Mouse (Mus musculus) urinary bladder, adult 18-20 months (tissue): Measurements from ENCODE around the gene Mpg.
"Not testable (repeated sequence)": the region's sequence is repeated elsewhere in the genome, so short reads cannot be mapped to it uniquely, and the experiment has no call there.

Experiments used
- DNase-seq, 2 experiments: peaks; one replicate each; pipeline ENCODE4 v3.0.0; 2022; ENCODE audit warnings: low spot score in 2 of 2, mixed read lengths in 2 of 2

The Mpg gene

DNA sequence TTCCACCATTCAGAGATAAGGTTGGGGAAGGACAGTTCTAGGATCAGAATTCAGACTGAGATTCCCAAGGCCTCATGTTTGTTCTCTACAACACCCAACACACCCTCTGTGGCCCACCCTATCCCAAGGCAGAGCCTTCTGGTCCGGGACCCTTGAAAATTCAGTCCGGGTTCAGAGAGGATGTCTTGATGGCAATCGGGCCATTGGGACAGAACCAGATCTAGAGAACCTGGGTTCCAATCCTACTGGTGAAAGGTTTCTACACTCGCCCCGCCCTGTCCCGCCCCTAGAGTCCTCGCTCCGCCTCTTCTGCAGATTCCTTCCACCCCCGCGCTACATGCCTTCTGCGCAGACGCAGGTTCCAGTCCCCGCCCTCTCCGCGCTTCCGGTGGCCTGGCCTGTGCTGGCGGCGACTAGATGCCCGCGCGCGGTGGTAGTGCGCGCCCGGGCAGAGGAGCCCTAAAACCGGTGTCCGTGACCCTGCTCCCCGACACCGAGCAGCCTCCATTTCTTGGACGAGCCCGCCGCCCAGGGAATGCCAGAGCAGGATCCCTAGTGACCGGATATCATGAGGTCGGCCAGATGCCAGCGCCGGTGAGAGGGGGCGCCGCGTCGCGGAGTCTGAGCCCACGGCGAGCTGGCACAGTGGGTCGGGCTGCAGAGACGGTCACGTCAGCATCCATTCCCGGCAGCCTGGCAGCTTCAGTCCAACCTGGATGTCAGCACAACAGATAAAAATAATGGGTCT lies at the start of gene Mpg:
Gene Mpg (plus strand): TSS at position 382 of the 748 bp plus-strand sequence.
- peak; percentile 72 to 81 for DNase-seq

DNA sequence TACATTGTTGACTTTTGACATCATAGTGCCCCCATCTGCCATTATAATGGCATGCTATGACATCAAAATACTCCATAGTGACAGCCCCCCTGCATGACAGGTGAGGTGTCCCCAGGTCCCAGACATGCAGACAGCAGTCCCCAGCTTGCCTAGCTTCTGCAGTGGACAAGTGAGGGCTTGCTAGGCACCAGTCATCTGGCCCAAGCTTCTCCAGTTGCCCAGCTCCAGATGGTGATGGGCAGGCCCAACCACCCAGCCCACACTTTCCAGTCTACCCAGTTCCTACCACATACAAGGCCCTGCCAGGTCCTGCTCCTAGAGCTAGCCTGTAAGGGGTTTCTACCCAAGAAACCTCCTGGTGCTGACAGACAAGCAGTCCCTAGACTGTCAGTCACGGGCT lies 47.8 kb upstream of the Mpg start:
- DNase-seq = no peak

DNA sequence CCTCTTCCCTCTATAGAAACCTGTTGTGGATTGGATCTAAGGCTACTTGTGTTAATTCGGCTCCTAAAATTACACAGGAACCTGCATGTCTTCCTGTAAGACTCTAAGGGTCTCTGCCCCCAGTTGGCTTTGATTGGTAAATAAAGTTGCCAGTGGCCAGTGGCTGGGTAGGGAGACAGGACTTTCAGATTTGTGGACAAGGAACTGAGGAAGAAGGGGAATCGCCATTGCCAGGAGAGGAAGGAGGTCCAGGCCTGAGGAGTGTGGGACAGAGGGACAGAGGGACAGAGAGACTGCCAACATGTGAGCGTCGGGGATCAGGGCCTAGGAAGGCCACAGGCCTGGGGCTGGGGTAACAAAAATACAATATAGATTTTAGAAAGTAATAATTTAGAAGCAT lies 45.1 kb upstream of the Mpg start:
- DNase-seq = no peak

DNA sequence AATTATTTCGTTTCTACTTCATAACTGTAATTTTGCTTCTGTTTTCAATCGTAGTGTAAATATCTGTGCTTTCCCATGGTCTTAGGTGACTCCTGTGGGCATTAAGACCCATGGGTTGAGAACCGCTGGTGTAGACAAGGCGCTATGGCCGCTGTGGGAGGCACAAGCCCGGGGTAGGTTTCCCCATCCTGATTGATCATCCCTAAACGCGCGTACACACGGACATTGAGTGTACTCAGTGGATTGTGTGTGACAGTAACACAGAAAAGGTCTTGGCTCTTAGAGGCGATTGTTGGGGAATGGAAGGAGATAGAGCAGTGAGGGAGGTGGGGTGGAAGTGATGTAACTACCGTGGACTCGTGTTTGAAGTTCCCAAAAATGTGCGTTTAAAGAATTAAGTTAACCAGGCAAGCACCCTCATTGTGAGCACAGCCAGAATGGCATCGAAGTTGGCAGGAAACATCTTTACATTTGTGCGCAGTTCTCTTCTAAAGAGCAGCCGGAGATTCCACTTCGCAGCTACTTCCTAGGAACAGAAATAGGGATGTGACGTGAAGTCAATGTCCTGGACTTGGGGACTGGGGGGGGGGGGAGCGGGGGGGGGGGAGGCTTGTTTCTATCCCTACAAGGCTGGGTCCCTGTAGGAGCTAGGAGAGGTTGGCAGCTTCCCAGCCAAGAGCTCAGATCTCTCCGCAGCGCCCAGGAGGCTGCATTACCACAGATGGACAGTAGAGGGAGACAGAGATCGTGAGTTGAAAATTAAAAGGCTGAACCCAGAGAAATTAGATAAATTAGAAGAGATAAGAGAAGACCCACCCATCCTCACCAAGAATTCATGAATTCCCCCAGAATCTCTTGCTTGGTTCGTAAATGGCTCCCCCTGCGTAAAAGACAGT lies 44.1 kb upstream of the Mpg start:
- DNase-seq = peak; percentile 48 to 58

DNA sequence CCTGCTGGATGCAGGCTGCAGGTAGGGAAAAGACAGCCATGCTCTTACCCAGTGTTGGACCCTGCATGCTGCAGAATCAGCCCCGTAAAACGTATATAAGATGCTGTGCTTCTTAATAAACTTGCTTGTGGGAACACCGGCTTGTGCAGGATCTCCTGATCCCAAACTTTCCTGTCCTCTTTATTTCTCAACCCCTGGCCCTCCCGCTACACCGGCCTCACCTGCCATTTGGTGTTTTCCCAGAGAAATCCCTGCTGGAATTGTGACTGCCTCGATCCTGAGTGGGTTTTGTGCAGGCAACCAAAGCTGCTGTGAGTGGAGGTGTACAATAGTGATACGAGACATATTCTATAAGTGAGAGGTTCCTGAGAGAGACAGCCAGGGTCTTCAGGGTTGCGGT lies 41.8 kb upstream of the Mpg start:
- DNase-seq = no peak

DNA sequence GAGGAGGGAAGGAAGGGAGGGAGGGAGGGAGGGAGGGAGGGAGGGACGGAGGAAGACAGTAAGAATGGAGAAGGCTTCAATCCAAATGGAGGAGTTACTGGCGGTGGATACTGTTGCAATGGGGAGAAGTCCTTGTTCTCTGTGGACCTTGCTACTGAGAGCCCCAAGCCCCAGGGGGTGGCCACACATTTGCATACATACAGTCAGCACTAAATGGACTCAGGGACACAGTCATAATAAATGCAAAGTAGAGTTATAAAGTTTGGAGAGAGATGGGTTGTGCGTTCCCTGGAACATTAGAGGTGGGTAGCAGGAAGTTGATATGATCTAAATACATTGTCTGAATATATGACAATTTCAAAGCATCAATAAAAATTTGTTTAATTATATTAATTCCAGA lies 40.3 kb upstream of the Mpg start:
- DNase-seq = no peak

DNA sequence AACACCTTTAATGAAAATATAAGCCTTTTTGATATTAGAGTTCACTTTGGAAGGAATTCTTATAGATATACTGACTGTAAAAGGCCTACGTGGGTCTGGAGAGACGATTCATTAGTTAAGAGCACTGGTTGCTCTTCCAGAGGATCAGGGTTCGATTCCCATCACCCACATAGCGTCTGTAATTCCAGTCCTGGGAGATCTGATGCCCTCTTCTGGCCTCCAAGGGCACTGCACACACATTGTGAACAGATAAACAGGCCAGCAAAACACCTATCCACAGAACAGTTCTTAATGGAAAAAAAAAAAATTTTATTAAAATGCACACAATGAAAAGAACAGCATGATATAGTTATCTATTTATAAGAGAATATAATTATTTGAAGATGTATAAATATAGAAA lies 39.0 kb upstream of the Mpg start:
- DNase-seq = no peak

DNA sequence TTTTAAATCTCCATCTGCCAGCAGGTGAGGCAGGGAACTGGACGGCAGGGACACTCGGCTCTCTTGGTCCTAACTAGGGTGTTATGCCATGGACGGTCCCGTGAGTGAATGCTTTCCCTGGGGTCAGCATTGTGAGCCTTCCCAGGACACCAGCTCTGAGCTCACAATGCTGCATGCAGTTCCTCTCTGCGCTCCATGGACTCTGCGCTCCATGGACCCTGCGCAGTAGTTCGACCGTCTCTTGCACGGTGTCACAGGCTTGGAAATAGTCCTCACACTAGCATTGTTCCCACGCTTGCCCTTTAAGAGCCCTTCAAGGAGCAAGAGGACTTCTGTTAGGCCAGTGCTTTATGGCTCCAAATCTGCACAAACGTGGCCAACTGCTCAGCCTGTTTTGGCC lies 37.4 kb upstream of the Mpg start:
- no peak for DNase-seq

DNA sequence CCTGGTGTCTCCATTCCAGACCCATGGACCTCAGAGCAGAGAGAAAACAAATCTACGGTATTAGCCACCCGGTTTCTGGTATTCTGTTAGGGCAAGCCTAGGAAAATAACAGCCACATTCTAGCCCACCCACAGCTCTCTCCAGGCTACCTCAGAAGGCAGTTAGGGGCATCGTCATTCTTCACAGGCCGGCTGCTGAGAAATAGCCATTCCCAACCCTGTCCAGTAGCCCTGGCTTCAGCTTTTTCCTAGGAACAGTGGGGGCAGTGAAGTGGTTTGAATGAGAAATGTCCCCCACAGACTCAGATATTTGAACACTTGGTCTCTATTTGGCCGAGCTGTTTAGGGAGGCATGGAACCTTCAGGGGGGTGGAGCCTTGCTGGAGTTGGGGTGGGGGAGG lies 36.9 kb upstream of the Mpg start:
- no peak for DNase-seq

DNA sequence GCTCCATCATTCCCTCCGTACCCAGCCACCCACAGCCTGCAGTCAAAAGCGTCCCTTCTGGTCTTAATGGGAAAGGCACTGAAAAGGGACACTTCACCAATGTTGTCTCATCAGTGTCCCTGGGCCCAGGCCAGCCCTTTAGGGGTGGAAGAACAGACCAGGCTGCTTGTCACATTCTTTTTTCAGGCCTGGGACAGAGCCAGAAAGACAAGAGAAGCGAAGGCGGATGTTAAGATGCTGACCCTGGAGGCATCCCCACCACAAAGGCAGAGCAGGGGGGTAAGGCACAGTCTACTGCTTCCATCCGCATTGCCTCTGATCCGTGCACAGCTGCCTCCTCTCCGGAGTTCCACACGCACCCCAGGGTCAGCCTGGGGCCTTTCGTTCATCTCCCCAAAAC lies 36.2 kb upstream of the Mpg start:
- no peak for DNase-seq

DNA sequence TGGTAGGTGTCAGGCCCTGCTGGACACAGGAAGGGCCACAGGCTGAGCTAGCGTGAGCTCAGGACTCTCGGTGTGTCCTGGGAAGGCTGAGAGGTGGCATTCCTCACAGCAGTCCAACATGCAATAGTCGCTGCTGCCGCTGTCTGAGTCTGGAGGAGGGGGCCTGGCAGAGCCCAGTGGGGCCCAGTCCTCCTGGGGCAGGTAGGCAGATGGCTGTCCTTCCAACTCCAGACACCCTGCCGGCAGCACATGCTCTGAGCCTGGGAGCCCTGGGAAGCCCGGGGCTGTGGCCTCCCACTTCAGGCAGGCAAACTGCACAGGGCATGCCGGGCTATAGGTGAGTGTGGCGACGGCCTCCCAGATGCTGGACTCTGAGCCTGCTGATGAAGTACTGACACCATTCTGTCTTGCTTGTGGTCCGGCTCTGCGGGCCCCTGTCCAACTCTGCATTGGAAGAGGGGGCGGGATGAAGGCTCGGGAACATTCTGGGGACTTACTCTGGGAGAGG lies 35.6 kb upstream of the Mpg start:
- no peak for DNase-seq

DNA sequence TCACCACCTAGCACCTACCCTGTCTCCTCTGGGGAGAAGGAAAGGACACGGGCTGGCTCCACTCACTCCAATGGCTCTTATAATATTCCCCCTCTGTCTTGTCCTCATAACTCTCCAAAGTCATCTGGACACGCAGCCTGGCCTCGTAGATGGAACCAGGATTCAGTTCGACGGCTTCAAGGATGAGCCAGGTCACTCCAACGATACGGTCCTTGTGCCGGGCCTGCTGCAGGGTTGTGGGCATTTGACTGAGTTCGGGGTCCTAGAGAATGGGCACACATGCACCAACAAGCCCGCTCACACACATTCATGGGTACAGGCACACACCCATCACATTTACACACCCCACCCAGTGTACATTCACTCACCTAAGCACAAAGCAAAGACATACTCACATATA lies 33.1 kb upstream of the Mpg start:
- DNase-seq = no peak

DNA sequence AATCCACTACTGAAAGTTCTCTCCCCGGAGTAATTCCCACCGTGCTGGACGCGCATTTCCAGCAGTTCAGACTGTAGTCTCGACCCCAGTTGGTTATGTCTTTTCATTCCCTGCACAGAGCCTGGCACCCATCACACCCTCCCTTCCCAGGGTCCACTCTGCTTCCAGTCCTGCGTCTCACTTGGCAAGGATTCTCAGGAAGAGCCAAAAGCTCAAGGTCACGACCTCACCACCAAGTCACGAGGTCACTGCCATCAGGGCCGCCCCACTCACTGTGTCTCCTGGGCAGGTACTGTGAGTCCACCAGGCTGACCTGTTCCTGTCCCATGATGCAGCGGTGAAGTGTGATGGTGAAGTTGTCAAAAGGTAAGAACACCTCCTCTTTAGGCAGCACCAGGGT lies 32.2 kb upstream of the Mpg start:
- DNase-seq = no peak

DNA sequence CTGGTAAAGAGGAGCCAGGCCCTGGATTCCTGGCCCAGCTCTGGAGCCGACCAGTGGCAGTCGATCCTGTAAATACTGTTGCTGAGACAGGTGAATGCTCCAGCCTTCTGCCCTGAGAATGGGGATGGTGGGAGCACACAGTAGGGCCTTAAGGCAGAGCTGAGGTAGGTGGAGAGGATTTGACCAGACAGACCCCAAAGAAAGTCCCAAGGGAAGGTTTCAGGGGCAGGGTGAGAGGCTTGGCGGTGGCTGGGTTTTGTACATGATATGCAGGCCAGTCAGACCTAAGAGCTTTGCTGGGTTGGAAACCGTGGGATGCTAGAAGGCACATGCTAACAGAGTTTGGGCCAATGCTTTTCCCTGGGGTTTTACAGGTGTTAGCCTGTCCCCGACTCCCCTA lies 31.7 kb upstream of the Mpg start:
- DNase-seq = no peak

DNA sequence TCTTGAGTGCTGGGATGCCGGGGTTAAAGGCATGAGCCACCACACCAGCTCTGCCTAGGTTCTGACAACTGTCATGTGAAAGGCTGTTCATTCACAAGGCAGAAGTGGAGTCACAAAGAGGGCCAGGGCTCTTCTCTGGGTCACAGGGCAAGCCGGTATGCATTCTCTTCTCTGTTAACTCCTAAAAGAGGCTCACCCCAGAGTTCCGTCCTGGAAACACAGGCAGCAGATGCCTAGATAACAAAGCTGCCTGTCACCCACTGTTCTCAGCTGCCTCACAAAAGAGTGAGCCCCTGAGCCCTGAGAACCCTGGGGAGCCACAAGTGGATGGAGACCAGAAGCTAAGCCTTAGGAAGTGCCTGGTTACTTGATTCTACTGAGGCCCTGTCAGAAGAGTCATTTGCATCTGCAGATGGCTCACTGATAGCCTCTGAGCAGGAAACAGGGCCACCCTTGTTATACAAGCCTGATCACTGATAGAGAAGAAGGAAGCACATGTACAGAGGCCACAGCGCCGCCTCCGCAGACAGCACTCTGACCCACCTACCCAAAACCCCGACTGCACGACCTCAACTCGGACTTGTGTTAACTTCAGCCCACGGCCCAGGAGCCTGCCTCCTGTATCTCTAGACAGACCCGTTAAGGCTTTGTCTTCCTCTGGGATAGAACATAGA lies 30.3 kb upstream of the Mpg start:
- no peak for DNase-seq

DNA sequence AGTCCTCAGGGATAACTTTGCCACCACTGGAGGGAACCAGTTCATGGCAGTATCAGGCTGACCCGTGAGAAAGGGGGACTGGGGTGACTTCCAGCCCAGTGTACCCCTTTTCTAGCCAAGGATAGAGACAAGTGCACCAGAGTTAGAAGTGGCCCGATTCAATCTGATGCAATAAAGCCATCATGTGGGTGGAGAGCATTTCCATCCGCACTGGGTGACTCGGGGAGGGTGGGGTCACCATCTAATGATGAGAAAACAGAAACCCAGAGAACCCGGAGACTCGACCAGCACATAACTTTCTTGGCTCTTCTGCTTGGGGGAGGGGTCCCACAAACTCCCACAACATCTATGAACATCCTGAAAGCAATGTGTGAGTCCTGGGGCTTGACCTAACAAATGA lies 29.6 kb upstream of the Mpg start:
- no peak for DNase-seq

DNA sequence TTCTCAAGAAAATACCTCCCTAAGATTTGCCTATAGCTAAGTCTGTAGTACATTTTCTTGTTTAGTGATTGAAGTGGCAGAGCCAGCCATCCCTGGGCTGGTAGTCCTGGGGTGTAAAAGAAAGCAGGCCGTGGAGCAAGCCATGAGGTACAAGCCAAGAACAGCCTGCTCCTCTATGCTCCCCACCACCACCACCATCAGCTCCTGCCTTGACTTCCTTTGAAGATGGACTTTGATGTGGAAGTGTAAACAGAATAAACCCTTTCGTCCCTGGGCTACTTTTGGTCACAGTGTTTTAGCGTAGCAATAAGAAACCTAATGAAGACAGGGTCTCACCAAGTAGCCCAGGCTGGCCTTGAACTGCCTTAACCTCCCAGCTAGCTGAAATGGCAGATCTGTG lies 28.5 kb upstream of the Mpg start:
- no peak for DNase-seq

DNA sequence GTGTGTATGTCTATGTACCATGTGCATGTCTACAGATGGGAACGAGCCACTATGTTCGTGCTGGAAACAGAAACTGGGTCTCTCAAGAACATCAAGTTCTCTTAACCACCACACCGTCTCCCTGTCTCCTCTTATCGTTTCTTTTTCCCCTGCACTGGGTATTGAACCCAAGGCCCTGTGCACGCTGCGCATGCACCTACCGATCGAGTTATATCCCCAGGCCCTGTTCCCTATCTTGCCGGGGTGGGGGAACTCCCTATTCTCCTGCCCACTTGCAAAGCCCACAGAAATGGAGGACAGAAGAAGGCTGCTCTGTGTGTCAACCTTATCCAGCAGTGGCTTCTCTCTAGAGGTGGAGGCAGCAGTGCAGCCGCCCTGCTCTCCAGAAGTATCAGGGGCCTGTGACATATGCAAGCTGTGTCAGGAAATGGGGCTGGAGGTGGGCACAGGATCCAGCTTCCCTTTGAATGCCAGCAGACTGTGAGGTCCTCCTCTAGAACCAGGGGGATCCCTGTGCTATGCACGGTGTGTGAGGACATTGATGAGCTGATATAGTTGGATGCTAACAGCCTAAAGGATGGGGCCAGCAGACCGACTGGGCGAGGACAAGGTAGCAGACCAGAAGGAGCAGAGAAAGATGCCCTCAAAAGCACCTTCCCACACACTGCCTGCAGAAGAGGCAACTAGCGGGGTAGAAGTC lies 27.9 kb upstream of the Mpg start:
- no peak for DNase-seq

DNA sequence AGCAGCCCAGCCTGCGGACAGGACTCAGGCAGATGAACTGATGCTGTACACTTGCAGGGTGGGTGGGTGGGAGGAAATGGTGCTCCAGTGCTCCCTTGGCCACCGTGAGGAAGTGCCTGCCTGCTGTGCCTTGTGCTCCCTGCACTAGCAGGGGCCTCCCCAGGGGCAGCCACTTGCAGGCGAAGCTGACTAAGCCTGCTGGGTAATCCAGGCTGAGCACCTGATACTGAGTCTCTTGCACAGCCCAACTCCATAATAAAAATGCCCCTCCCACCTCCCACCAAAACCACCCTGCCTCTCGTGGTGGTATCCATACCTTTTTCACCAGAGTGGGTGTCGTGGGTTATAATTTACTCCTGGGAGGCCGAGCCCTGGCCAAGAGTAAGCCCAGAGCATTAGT lies 27.1 kb upstream of the Mpg start:
- no peak for DNase-seq

DNA sequence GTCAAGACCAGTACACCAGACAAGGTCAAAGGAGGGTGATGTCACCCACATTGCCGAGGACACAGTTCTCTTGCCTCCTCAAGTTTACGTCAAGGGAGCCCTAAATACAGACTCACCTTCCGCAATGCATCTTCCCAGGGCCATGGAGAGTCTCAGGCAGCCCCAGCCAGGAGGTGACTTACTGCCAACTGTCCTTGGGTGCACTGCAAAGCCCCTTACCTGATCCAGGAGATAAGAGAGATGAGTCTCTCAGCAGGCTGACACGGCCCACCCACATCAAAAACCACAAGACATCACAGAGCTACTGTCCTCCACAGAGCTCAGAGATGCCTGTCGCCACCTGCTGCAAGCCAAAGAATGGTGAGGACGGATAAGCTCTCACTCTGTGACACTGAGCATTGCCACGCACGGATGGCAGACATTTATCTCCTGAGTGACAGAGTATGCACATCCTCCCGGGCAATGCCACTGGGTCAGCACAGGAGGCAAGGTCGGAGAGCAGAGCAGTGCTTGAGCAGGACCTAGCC lies 26.2 kb upstream of the Mpg start, which contains the start of gene Il9r:
Gene Il9r (minus strand): TSS at position 205 of the 527 bp plus-strand sequence.
- no peak for DNase-seq

DNA sequence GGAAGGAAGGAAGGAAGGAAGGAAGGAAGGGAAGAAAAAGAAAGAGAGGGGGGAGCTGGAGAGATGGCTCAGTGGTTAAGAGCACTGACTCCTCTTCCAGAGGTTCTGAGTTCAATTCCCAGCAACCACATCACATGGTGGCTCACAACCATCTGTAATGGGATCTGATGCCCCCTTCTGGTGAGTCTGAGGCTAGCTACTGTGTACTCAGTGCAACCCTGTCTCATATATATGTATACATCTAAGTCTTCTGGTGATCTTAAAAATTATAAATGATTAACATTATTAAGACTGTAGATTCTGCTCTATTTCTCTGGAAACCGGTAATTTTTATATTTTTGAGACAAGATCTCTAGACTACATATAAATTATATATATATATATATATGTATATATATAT lies 25.3 kb upstream of the Mpg start:
- DNase-seq = not testable (repeated sequence)
